Mouse (Mus musculus) limb, embryonic 10.5 days (tissue): ENCODE data around the gene Zscan26. TPM values are rescaled to one million over a fixed set of nuclear protein-coding genes. Genes with fewer than 3 reads are reported as not detected.
"Not testable (repeated sequence)": the region's sequence is repeated elsewhere in the genome, so short reads cannot be mapped to it uniquely, and the experiment has no call there.

ENCODE experiments used
- DNase-seq: peaks from one replicate; pipeline ENCODE4 v3.0.0-alpha.2; 2017; ENCODE audit warnings: low spot score
- H3K27ac ChIP-seq: fragments of 300-500 bp; sonication (generic); 2 replicates; pipeline ENCODE4 v1.5.1; 2016; ENCODE audit warnings: mild to moderate bottlenecking
- H3K27me3 ChIP-seq: fragments of 300-500 bp; sonication (generic); 2 replicates; pipeline ENCODE4 v1.6.1; 2016; ENCODE audit warnings: low read depth, mild to moderate bottlenecking; ENCODE audit not compliant: poor library complexity, severe bottlenecking
- H3K36me3 ChIP-seq: fragments of 300-500 bp; sonication (generic); 2 replicates; pipeline ENCODE4 v1.6.1; 2016; ENCODE audit warnings: mild to moderate bottlenecking, moderate library complexity
- H3K4me1 ChIP-seq: fragments of 300-500 bp; sonication (generic); 2 replicates; pipeline ENCODE4 v1.6.1; 2016
- H3K4me3 ChIP-seq: fragments of 300-500 bp; sonication (generic); 2 replicates; pipeline ENCODE4 v1.5.1; 2016; ENCODE audit warnings: mild to moderate bottlenecking, moderate library complexity
- H3K9me3 ChIP-seq: fragments of 300-500 bp; sonication (generic); replicated peaks from 2 replicates; pipeline ENCODE4 v1.6.1; 2016; ENCODE audit warnings: mild to moderate bottlenecking
- WGBS: fragments of 180-500 bp; shearing (Covaris S2); methylation state at CpG from one replicate; pipeline ENCODE4 v1.1.7; 2016; 5-methylcytosine and 5-hydroxymethylcytosine counted together
- polyA plus RNA-seq: library from polyadenylated mRNA; unstranded; fragments of >200 nt; fragmentation: Nextera tagmentation; extraction: Ambion mirVana; gene quantifications from 2 replicates; pipeline ENCODE4 v1.2.1, GENCODE M21; 2016

Zscan26 gene
- polyA plus RNA-seq: 26.1 and 29.9 TPM in 2 replicates

DNA sequence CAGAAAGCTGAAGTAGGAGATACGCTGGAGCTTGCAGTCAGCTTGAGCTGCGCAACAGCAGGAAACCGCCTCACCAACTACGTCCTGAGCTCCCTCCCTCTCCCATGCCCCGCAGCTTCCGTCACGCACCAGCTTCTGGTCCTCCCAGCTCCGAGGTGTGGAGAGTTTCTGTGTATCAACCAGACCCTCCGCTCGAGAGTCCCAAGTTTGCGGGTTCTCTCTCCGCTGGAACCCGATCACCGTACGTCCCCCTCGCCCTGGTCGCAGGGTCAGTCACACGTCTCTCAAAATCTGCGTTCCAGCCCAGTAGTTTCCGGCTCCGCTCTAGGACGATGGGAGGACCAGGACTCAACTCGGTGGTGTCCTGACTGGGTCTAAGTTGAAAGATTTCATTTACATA is at the start of gene Zscan26:
Gene Zscan26, minus strand, starts transcription at position 282 of the 400 bp plus-strand sequence.
- peaks cover 19% of the 10 kb centered on the region for H3K36me3 ChIP-seq
- peak; percentile 89 for DNase-seq
- peak within 1 kb of the TSS; percentile 91 for H3K27ac ChIP-seq
- under 1% methylated on average over 23 of the region's 23 CpGs for WGBS
- H3K9me3 ChIP-seq: no peaks in the 10 kb centered on the region
- H3K4me1 ChIP-seq: peaks cover 7% of the 10 kb centered on the region
- H3K27me3 ChIP-seq: peaks cover 14% of the 10 kb centered on the region
- H3K4me3 ChIP-seq: peak within 1 kb of the TSS; percentile 75

DNA sequence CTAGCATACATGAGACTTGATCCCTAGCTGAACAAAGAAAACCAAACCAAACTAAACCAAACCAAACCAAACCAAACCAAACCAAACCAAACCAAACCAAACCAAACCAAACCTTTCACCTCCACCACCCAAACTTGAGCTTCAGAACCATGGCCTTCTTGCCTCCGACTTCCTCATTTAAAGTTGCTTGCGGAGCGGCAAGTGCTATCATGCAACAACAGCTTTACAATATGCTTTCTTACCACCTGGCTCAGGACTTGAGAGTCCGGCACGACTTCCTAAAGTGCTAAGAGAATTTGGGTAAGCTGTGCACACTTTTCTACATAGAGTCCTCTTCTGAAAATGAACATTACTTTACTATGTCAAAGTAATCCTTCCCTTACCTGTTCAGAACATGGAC is 48.8 kb upstream of the Zscan26 start:
- H3K4me1 ChIP-seq: peaks cover 7% of the 10 kb centered on the region; the same call in 1 of the 2 replicates
- no peak overlapping the region for H3K4me3 ChIP-seq
- no peak for DNase-seq
- H3K9me3 ChIP-seq: no peaks in the 10 kb centered on the region
- 88% methylated on average over 5 of the region's 5 CpGs for WGBS
- no peaks in the 10 kb centered on the region for H3K36me3 ChIP-seq
- no peaks in the 10 kb centered on the region for H3K27me3 ChIP-seq
- no peak overlapping the region for H3K27ac ChIP-seq

- not testable (repeated sequence) for H3K4me3 ChIP-seq, H3K27me3 ChIP-seq, DNase-seq, H3K27ac ChIP-seq, H3K36me3 ChIP-seq, H3K4me1 ChIP-seq, H3K9me3 ChIP-seq
- WGBS: 95% methylated on average over 17 of the region's 17 CpGs
Measured at GRCm38 (mm10) chr13:21501182-21501581, 47.7 kb upstream of the Zscan26 start, which contains the start of gene Gm11273. TSS of gene Gm11273 (minus strand) at chr13:21501418.

DNA sequence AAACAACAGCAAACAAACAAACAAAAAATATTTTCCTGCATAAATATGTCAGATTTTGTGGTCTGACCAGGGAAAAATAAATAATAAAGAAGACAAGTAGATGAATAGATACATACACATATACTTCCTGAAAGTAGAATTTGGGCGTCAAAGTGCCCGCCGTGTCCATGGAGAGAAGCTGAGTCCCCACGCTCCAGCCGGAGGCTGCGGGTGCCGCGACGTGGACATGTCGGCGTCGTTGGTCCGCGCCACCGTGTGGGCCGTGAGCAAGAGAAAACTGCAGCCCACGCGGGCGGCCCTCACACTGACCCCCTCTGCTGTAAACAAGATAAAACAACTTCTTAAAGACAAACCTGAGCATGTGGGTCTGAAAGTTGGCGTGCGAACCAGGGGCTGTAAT is 41.5 kb upstream of the Zscan26 start, which contains the start of gene AK157302:
Gene AK157302, plus strand, starts transcription at position 144 of the 400 bp plus-strand sequence.
- Histone ChIP-seq H3K9me3 (no peaks in the 10 kb centered on the region), H3K4me3 (no peak within 1 kb of the TSS), H3K36me3 (no peaks in the 10 kb centered on the region), H3K27me3 (no peaks in the 10 kb centered on the region), H3K27ac (no peak within 1 kb of the TSS), H3K4me1 (no peaks in the 10 kb centered on the region)
- WGBS: 94% methylated on average over 21 of the region's 21 CpGs
- no peak for DNase-seq

GRCm38 (mm10) chr13:21492847-21493246 is 39.3 kb upstream of the Zscan26 start:
- Histone ChIP-seq H3K27ac (no peak overlapping the region), H3K4me3 (no peak overlapping the region), H3K4me1 (no peaks in the 10 kb centered on the region), H3K36me3 (no peaks in the 10 kb centered on the region), H3K9me3 (no peaks in the 10 kb centered on the region), H3K27me3 (no peaks in the 10 kb centered on the region)
- DNase-seq: no peak
- 95% methylated on average over 5 of the region's 5 CpGs for WGBS

DNA sequence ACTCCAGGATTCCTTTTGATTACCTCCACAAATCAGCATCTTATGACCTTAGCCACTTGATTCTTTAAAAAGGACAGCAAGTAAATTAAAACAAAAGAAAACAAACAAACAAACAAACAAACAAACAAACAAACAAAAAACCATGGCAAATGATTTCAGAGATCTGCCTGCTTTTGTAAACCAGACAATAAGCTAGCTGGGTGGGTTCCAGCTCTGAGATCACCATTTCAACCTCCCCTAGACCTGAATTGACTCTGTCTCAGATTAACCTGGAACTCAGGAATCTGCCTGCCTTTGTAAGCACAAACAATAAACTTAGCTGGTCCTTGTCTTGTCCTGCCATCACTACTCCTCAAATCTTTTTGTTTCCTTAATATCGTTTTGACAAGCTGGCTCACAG is 33.4 kb upstream of the Zscan26 start:
- H3K36me3 ChIP-seq: peaks cover 6% of the 10 kb centered on the region; the same call in 1 of the 2 replicates
- no peak overlapping the region for H3K4me3 ChIP-seq
- no peaks in the 10 kb centered on the region for H3K27me3 ChIP-seq
- no peaks in the 10 kb centered on the region for H3K4me1 ChIP-seq
- no peak for DNase-seq
- no peak overlapping the region for H3K27ac ChIP-seq
- 91% methylated on average over 1 of the region's 1 CpGs for whole genome bisulfite sequencing
- H3K9me3 ChIP-seq: no peaks in the 10 kb centered on the region

DNA sequence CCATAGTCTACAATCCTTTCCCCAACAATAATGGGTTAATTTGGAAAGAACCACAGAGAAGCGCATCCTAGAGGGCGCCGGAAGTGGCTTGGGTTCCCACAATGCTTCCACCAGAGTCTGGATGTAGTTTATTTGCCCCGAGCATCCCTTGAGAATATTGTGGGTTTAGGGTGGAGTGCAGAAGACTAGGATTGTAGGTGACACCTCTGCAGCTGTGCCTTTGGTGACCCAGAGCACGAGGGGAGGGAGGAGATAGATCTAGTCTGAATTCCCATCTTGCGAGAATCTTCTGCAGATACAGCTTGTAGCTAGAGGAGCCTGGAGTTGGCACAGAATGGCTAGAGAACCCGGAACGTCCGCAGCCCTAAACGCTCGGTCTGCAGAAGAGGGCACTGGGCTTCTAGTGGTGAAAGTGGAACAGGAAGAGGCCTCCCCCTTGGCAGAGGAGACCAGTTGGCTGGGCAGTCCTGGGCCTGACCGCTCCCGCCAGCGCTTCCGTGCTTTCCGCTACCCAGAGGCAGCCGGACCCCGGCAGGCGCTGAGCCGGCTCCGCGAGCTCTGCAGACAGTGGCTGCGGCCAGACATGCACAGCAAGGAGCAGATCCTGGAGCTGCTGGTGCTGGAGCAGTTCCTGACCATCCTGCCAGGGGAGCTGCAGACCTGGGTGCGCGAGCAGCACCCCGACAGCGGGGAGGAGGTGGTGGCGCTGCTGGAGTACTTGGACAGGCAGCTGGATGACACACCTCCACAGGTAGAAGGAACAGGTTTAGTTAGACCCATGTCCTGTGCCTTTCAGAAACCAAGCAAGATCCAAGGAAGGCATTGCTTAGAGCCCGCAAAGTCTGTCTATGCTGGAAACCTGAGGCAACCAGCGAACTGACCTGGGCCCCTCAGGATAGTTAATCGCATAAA is 25.5 kb upstream of the Zscan26 start, which contains the start of the genes Zkscan4 and Gm10065:
Gene Zkscan4, plus strand, starts transcription at position 149 of the 912 bp plus-strand sequence.
Gene Gm10065, minus strand, starts transcription at position 683 of the 912 bp plus-strand sequence.
- H3K9me3 ChIP-seq, H3K36me3 ChIP-seq, H3K27me3 ChIP-seq, H3K4me1 ChIP-seq: not testable (repeated sequence)
- WGBS: 4% methylated on average over 31 of the region's 31 CpGs
- peak within 1 kb of the TSS; percentile 70 for H3K27ac ChIP-seq
- peak within 1 kb of the TSS; percentile 56 for H3K4me3 ChIP-seq
- DNase-seq: peak; percentile 66

DNA sequence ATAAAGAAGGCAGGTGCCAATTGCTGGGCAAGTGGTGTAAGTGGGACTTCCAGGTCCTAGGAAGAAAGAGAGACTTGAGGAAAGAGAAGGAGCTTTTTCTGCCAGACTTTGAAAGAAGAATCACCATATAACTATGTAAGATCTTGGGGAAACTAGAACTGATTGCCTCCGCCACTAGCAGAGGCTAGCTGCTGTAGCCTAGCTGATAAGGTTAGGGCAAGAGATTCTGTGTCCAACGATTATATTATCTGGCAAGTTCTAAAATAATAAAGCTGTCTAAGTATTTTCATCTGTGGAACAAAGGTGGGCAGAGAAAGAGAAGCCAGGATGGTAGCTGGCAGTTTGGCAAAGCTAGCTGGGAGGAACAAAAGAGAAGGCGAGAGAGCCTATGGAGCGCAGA is 18.9 kb upstream of the Zscan26 start:
- peaks cover 8% of the 10 kb centered on the region for H3K4me1 ChIP-seq
- no peaks in the 10 kb centered on the region for H3K9me3 ChIP-seq
- H3K27ac ChIP-seq: no peak overlapping the region
- no peak overlapping the region for H3K4me3 ChIP-seq
- H3K36me3 ChIP-seq: no peaks in the 10 kb centered on the region
- 41% methylated on average over 4 of the region's 4 CpGs for WGBS
- DNase-seq: no peak
- H3K27me3 ChIP-seq: peaks cover 20% of the 10 kb centered on the region

DNA sequence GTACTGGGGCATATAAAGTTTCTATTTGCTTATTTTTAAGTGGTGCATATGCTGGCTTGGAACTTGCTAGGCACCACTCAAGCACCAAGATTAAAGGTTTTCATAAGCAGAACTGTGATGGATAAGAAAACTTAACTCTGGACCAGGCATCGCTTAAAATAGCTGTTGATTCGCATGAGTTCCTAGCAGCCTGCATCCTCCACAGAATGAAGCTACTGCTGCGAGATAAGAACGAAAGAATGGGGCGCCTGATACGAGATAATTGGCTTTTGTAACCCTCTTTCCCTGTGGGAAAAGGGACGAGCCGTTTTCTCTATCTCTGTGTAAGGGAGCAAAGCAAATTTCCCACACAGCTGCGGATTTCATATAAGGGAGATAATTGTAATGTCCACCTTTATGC is 15.6 kb upstream of the Zscan26 start:
- Histone ChIP-seq H3K4me3 (peak overlapping the region; percentile 66; the same call in 1 of the 2 replicates), H3K27ac (no peak overlapping the region), H3K27me3 (peaks cover 25% of the 10 kb centered on the region), H3K36me3 (no peaks in the 10 kb centered on the region), H3K4me1 (peaks cover 8% of the 10 kb centered on the region), H3K9me3 (no peaks in the 10 kb centered on the region)
- 33% methylated on average over 9 of the region's 9 CpGs for WGBS
- no peak for DNase-seq

- H3K4me1 ChIP-seq: peaks cover 8% of the 10 kb centered on the region
- peaks cover 25% of the 10 kb centered on the region for H3K27me3 ChIP-seq
- no peaks in the 10 kb centered on the region for H3K36me3 ChIP-seq
- peak; percentile 89 for DNase-seq
- peak within 1 kb of the TSS; percentile 66 for H3K4me3 ChIP-seq
- WGBS: under 1% methylated on average over 54 of the region's 54 CpGs
- no peaks in the 10 kb centered on the region for H3K9me3 ChIP-seq
- H3K27ac ChIP-seq: peak within 1 kb of the TSS; percentile 84
Measured at GRCm38 (mm10) chr13:21468061-21469019, 14.8 kb upstream of the Zscan26 start, which contains the start of gene Nkapl. TSS of gene Nkapl (minus strand) at chr13:21468509.

GRCm38 (mm10) chr13:21467336-21467735 is 13.8 kb upstream of the Zscan26 start:
- no peaks in the 10 kb centered on the region for H3K9me3 ChIP-seq
- no peak overlapping the region for H3K4me3 ChIP-seq
- H3K4me1 ChIP-seq: peaks cover 8% of the 10 kb centered on the region
- H3K36me3 ChIP-seq: no peaks in the 10 kb centered on the region
- DNase-seq: no peak
- no peak overlapping the region for H3K27ac ChIP-seq
- H3K27me3 ChIP-seq: peaks cover 25% of the 10 kb centered on the region
- WGBS: 85% methylated on average over 10 of the region's 10 CpGs

GRCm38 (mm10) chr13:21462516-21462915 is 9.0 kb upstream of the Zscan26 start:
- WGBS: 50% methylated on average over 9 of the region's 9 CpGs
- H3K9me3 ChIP-seq, H3K27me3 ChIP-seq, DNase-seq, H3K4me1 ChIP-seq, H3K27ac ChIP-seq, H3K4me3 ChIP-seq, H3K36me3 ChIP-seq: not testable (repeated sequence)
